Mouse (Mus musculus) limb, embryonic 12.5 days (tissue): ENCODE data around the gene Mpp4. TPM values are rescaled to one million over a fixed set of nuclear protein-coding genes. Genes with fewer than 3 reads are reported as not detected.

Source experiments
- ATAC-seq: fragments of 200-750 bp; cut with Nextera tagmentation; 2 replicates; pipeline ENCODE4 v1.8.0; 2017; ENCODE audit warnings: low read depth, moderate TSS enrichment; ENCODE audit not compliant: insufficient number of reproducible peaks, insufficient read depth, low FRiP score, low TSS enrichment
- H3K27ac ChIP-seq: fragments of 300-500 bp; sonication (generic); 2 replicates; pipeline ENCODE4 v1.5.1; 2016; ENCODE audit warnings: mild to moderate bottlenecking, moderate library complexity
- H3K27me3 ChIP-seq: fragments of 300-500 bp; sonication (generic); 2 replicates; pipeline ENCODE4 v1.6.1; 2016; ENCODE audit warnings: mild to moderate bottlenecking, moderate library complexity
- H3K36me3 ChIP-seq: fragments of 300-500 bp; sonication (generic); 2 replicates; pipeline ENCODE4 v1.6.1; 2016; ENCODE audit warnings: mild to moderate bottlenecking, moderate library complexity
- H3K4me1 ChIP-seq: fragments of 300-500 bp; sonication (generic); replicated peaks from 2 replicates; pipeline ENCODE4 v1.6.1; 2016
- H3K4me2 ChIP-seq: fragments of 300-500 bp; sonication (generic); 2 replicates; pipeline ENCODE4 v1.6.1; 2016; ENCODE audit warnings: mild to moderate bottlenecking, moderate library complexity
- H3K4me3 ChIP-seq: fragments of 300-500 bp; sonication (generic); replicated peaks from 2 replicates; pipeline ENCODE4 v1.5.1; 2016; ENCODE audit warnings: mild to moderate bottlenecking
- H3K9ac ChIP-seq: fragments of 300-500 bp; sonication (generic); replicated peaks from 2 replicates; pipeline ENCODE4 v1.6.1; 2016; ENCODE audit warnings: mild to moderate bottlenecking, moderate library complexity
- H3K9me3 ChIP-seq: fragments of 300-500 bp; sonication (generic); 2 replicates; pipeline ENCODE4 v1.6.1; 2016; ENCODE audit warnings: mild to moderate bottlenecking, moderate library complexity
- WGBS: fragments of 180-500 bp; shearing (Covaris S2); methylation state at CpG from one replicate; pipeline ENCODE4 v1.1.7; 2016; 5-methylcytosine and 5-hydroxymethylcytosine counted together
- polyA plus RNA-seq: library from polyadenylated mRNA; unstranded; fragments of >200 nt; fragmentation: Nextera tagmentation; extraction: Ambion mirVana; gene quantifications from 2 replicates; pipeline ENCODE4 v1.2.1, GENCODE M21; 2016

The Mpp4 gene
- polyA plus RNA-seq, 1 experiment from 2014 or later, result 0.23 TPM

GRCm38 (mm10) chr1:59185410-59185809, 22.2 kb upstream of the Mpp4 start:
- H3K9ac ChIP-seq, result no peak overlapping the region
- no peaks in the 10 kb centered on the region for H3K4me1 ChIP-seq
- H3K9me3 ChIP-seq, result no peaks in the 10 kb centered on the region
- no peak overlapping the region for H3K4me3 ChIP-seq
- peaks cover 43% of the 10 kb centered on the region for H3K36me3 ChIP-seq
- H3K27ac ChIP-seq, result no peak overlapping the region
- ATAC-seq, result no peak
- H3K27me3 ChIP-seq, result no peaks in the 10 kb centered on the region
- H3K4me2 ChIP-seq, result no peak overlapping the region
- 87% methylated on average over 9 of the region's 9 CpGs for WGBS

DNA sequence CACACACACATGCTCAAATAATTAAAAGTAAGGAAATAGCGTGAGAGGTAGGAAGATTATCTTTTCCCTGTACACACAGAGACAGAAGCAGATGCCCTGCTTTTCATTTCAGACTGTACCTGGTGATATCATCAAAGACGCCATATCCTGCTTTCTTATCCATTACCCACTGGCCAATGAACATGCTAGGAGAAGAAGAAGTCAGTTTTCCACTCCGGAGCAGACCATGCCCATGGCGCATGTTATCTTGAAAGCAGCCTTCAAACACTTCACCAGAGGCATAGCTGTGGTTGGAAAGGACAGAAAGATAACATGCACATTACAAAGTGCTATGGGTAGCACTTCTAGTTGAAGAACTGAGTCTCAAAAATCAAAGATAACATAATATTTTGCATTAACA, 19.9 kb upstream of the Mpp4 start:
- H3K27ac ChIP-seq, result no peak overlapping the region
- no peak overlapping the region for H3K9ac ChIP-seq
- H3K27me3 ChIP-seq, result no peaks in the 10 kb centered on the region
- no peaks in the 10 kb centered on the region for H3K9me3 ChIP-seq
- peaks cover 64% of the 10 kb centered on the region for H3K36me3 ChIP-seq
- no peaks in the 10 kb centered on the region for H3K4me1 ChIP-seq
- no peak overlapping the region for H3K4me3 ChIP-seq
- WGBS, result 95% methylated on average over 4 of the region's 4 CpGs
- no peak for ATAC-seq
- no peak overlapping the region for H3K4me2 ChIP-seq

DNA sequence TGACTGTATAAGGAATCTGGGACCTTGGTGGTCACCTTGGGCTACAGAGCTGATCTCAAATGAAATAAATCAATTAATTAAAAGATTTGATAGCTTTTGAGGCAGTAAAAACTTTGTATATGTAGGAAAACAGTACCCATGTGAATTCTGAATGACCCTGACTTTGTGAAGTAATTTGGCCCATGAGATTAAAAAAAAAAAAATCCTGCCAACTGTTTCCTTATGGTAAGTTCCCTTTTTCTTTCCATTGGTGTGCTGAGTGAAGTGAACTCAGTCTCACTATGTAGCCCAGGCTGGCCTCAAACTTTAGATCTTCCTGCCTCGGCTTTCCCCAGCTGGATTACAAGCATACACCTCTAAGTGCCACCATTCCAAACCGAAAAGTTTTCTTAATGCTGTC, 19.2 kb upstream of the Mpp4 start:
- 92% methylated on average over 2 of the region's 2 CpGs for WGBS
- Histone ChIP-seq H3K4me2 (no peak overlapping the region), H3K9ac (no peak overlapping the region), H3K27me3 (no peaks in the 10 kb centered on the region), H3K4me3 (no peak overlapping the region), H3K4me1 (no peaks in the 10 kb centered on the region), H3K27ac (no peak overlapping the region), H3K9me3 (no peaks in the 10 kb centered on the region), H3K36me3 (peaks cover 71% of the 10 kb centered on the region)
- ATAC-seq, result no peak

DNA sequence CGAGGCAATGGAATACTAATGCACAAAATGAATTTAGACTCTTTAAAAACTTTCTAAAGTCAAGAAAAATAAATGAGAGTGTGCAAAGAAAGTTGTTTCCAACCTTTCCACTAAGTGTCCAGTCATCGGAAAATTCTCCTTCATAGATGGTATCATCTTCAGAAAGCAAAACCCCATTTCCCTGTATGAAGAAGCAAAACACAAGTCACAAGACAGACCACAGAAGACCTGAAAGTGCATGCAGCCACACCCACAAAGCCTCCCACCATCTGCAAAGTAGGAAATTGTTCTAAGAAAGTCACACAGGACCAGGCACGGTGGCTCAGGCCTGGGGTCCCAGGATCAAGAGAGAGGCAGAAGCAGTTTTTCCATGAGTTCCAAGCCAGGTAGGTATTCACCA, 16.8 kb upstream of the Mpp4 start:
- 87% methylated on average over 3 of the region's 3 CpGs for WGBS
- H3K4me1 ChIP-seq, result no peaks in the 10 kb centered on the region
- no peaks in the 10 kb centered on the region for H3K9me3 ChIP-seq
- H3K4me2 ChIP-seq, result no peak overlapping the region
- no peak overlapping the region for H3K27ac ChIP-seq
- H3K4me3 ChIP-seq, result no peak overlapping the region
- no peak overlapping the region for H3K9ac ChIP-seq
- H3K27me3 ChIP-seq, result no peaks in the 10 kb centered on the region
- ATAC-seq, result no peak
- peaks cover 74% of the 10 kb centered on the region for H3K36me3 ChIP-seq

- no peak for ATAC-seq
- Histone ChIP-seq H3K9ac (no peak overlapping the region), H3K36me3 (peaks cover 71% of the 10 kb centered on the region), H3K27me3 (no peaks in the 10 kb centered on the region), H3K4me3 (no peak overlapping the region), H3K4me2 (no peak overlapping the region), H3K4me1 (no peaks in the 10 kb centered on the region), H3K9me3 (no peaks in the 10 kb centered on the region), H3K27ac (no peak overlapping the region)
- WGBS, result 87% methylated on average over 10 of the region's 10 CpGs
These were observed 15.2 kb upstream of the Mpp4 start for GRCm38 (mm10) chr1:59178401-59178800.

- Histone ChIP-seq H3K4me3 (no peak overlapping the region), H3K9ac (no peak overlapping the region), H3K4me1 (no peaks in the 10 kb centered on the region), H3K36me3 (peaks cover 62% of the 10 kb centered on the region), H3K27me3 (no peaks in the 10 kb centered on the region), H3K9me3 (no peaks in the 10 kb centered on the region), H3K4me2 (no peak overlapping the region), H3K27ac (no peak overlapping the region)
- no peak for ATAC-seq
- WGBS, result 77% methylated on average over 10 of the region's 10 CpGs
These were observed 11.6 kb upstream of the Mpp4 start for GRCm38 (mm10) chr1:59174514-59175373.

DNA sequence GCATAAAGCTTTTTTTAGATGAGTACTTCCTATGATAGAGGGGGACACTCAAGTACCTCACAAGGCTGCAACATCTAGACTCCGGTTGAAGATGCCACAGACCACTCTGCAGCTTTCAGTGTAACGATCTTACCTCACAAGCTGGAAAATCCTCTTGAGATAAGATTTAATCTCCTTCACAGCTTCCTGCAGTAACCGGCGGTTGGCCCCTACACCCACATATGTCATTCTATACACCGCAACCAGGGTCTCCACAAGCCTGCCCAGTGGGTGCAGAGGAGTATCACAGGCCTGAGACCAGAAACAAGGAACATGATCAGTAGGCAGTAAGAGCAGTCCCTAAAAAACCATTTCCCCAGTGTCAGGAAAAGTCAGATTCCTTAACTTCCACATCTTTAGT, 9.8 kb upstream of the Mpp4 start:
- ATAC-seq, result no peak
- 88% methylated on average over 5 of the region's 5 CpGs for WGBS
- no peak overlapping the region for H3K27ac ChIP-seq
- no peak overlapping the region for H3K4me2 ChIP-seq
- H3K4me3 ChIP-seq, result no peak overlapping the region
- H3K9ac ChIP-seq, result no peak overlapping the region
- H3K9me3 ChIP-seq, result no peaks in the 10 kb centered on the region
- H3K4me1 ChIP-seq, result no peaks in the 10 kb centered on the region
- no peaks in the 10 kb centered on the region for H3K27me3 ChIP-seq
- peaks cover 57% of the 10 kb centered on the region for H3K36me3 ChIP-seq

DNA sequence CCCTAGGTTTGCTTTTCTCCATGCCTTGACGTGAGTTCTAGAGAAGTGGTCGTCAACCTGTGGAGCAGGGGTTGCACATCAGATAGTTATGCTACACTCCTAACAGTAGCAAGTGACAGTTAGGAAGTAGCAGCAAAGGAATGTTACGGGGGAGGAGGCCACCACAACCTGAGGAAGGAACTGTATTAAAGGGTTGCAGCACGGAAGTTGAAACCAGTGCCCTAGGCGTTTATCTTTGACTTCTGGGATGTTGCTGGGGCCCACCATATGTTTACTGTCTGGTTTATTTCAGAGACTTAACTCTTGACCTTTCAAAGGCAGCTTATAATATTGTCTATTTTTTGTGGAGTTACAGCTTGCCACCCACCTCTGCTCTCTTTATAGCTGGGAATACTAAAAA, 8.7 kb upstream of the Mpp4 start:
- H3K4me3 ChIP-seq, result no peak overlapping the region
- H3K9me3 ChIP-seq, result no peaks in the 10 kb centered on the region
- WGBS, result 56% methylated on average over 5 of the region's 5 CpGs
- no peaks in the 10 kb centered on the region for H3K27me3 ChIP-seq
- peaks cover 57% of the 10 kb centered on the region for H3K36me3 ChIP-seq
- H3K9ac ChIP-seq, result no peak overlapping the region
- no peak for ATAC-seq
- H3K4me1 ChIP-seq, result no peaks in the 10 kb centered on the region
- no peak overlapping the region for H3K27ac ChIP-seq
- H3K4me2 ChIP-seq, result no peak overlapping the region

DNA sequence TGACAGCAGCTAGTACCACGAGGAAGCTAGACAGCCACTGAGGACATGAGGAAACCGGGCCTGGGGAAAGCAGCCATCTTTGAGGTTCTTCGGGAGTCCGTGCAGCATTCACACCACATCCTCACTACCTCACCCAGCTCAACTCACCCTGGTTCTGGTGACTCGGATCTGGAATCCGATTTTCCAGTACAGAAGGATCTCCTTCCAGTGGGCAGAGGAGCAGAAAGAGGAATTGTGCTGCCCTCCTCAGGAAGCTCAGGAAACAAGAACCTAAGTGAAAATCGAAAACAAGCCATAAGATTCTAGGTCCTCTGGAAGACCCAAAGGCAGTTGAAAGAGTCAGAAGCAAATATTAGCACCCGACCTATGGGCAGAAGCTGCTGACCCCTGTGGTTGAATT, 7.1 kb upstream of the Mpp4 start:
- H3K27me3 ChIP-seq, result no peaks in the 10 kb centered on the region
- no peak overlapping the region for H3K4me2 ChIP-seq
- no peaks in the 10 kb centered on the region for H3K9me3 ChIP-seq
- no peak overlapping the region for H3K9ac ChIP-seq
- no peak overlapping the region for H3K27ac ChIP-seq
- 82% methylated on average over 8 of the region's 8 CpGs for WGBS
- no peaks in the 10 kb centered on the region for H3K4me1 ChIP-seq
- no peak for ATAC-seq
- peaks cover 61% of the 10 kb centered on the region for H3K36me3 ChIP-seq
- H3K4me3 ChIP-seq, result no peak overlapping the region

DNA sequence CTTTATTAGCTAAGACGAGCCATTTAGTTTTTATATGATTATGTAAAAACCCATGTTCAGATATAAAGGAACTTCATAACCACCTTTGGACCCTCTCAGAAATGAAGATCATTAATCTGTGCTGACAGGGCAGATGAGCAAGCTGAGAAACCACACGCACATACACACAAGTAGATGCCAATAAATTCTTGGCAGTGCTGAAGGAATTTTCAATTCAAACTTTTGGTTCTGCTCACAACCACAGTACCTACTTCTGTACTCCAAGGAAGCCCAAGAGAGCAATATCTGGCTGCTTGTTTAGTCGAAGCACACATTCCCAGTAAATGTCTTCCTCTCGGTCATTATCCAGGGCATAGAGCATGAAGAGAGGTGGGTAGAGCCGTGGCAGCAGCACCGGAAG, 6.4 kb upstream of the Mpp4 start:
- ATAC-seq, result no peak
- 83% methylated on average over 6 of the region's 6 CpGs for WGBS
- H3K36me3 ChIP-seq, result peaks cover 54% of the 10 kb centered on the region

DNA sequence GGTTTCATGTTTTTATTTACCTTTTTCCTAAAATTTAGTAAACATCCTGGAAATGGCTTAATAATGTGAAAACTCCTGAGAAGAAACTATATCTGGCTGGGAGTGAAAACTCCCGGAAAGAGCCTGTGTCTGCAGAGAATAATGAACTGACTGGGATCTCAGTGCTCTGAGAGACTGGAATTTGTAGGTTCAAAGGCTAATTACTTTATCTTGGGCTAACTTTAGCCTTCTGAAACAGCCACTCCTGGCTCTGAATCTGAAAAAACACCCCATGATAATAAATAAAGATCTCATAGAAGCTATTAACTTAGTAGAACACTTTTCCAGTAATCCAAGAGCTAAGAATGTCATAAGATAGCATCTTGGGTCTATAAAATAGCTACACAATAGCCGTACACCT, 5.4 kb upstream of the Mpp4 start:
- H3K27ac ChIP-seq, result no peak overlapping the region
- 63% methylated on average over 2 of the region's 2 CpGs for WGBS
- peaks cover 60% of the 10 kb centered on the region for H3K36me3 ChIP-seq
- no peak overlapping the region for H3K9ac ChIP-seq
- H3K9me3 ChIP-seq, result no peaks in the 10 kb centered on the region
- H3K4me3 ChIP-seq, result no peak overlapping the region
- H3K4me1 ChIP-seq, result no peaks in the 10 kb centered on the region
- H3K27me3 ChIP-seq, result no peaks in the 10 kb centered on the region
- ATAC-seq, result no peak
- no peak overlapping the region for H3K4me2 ChIP-seq

More for the DNA sequence above, 6.4 kb upstream of the Mpp4 start:
- no peak overlapping the region for H3K4me3 ChIP-seq
- H3K9ac ChIP-seq, result no peak overlapping the region
- no peak overlapping the region for H3K4me2 ChIP-seq
- no peaks in the 10 kb centered on the region for H3K9me3 ChIP-seq
- no peak overlapping the region for H3K27ac ChIP-seq
- no peaks in the 10 kb centered on the region for H3K27me3 ChIP-seq
- no peaks in the 10 kb centered on the region for H3K4me1 ChIP-seq
